Mouse (Mus musculus) liver, adult 2 months (tissue): Measurements from ENCODE around the gene Epha6. TPM values are rescaled to one million over a fixed set of nuclear protein-coding genes. Genes with fewer than 3 reads are reported as not detected.

ENCODE experiments used
- DNase-seq: peaks from one replicate; pipeline ENCODE4 v3.0.0-alpha.2; 2011; ENCODE audit warnings: low read depth, low spot score; ENCODE audit errors: extremely low read depth
- H3K27ac ChIP-seq: fragments of 200-500 bp; replicated peaks from 2 replicates; pipeline ENCODE4 v1.5.1; 2012; ENCODE audit warnings: low read depth, mild to moderate bottlenecking, control low read depth, inconsistent platforms, low read length; ENCODE audit not compliant: insufficient read depth
- H3K27me3 ChIP-seq: fragments of 200-500 bp; 2 replicates; pipeline ENCODE4 v1.6.1; 2012; ENCODE audit warnings: mild to moderate bottlenecking, moderate library complexity, low read length, inconsistent platforms; ENCODE audit not compliant: control insufficient read depth, insufficient read depth
- H3K36me3 ChIP-seq: fragments of 200-500 bp; 2 replicates; pipeline ENCODE4 v1.6.1; 2012; ENCODE audit warnings: low read length, inconsistent platforms; ENCODE audit not compliant: control insufficient read depth, insufficient read depth
- H3K4me1 ChIP-seq: fragments of 200-500 bp; 2 replicates; pipeline ENCODE4 v1.6.1; 2011; ENCODE audit warnings: low read length; ENCODE audit not compliant: control insufficient read depth, insufficient read depth
- H3K4me3 ChIP-seq: fragments of 200-500 bp; 2 replicates; pipeline ENCODE4 v1.5.1; 2011; ENCODE audit warnings: low read depth, mild to moderate bottlenecking, control low read depth, low read length, moderate library complexity; ENCODE audit not compliant: insufficient read depth
- H3K79me2 ChIP-seq: fragments of 200-500 bp; 2 replicates; pipeline ENCODE4 v1.6.1; 2012; ENCODE audit warnings: inconsistent platforms, mild to moderate bottlenecking, low read length, moderate library complexity; ENCODE audit not compliant: control insufficient read depth, insufficient read depth
- H3K9ac ChIP-seq: fragments of 200-500 bp; 2 replicates; pipeline ENCODE4 v1.6.1; 2012; ENCODE audit warnings: low read depth, mild to moderate bottlenecking, control low read depth, inconsistent platforms, low read length
- CTCF ChIP-seq: fragments of 200-500 bp; IDR thresholded peaks from 2 replicates; pipeline ENCODE4 v1.5.1; 2011; ENCODE audit warnings: low read depth, low read length, control low read depth
- POLR2A ChIP-seq: fragments of 200-500 bp; IDR thresholded peaks from 2 replicates; pipeline ENCODE4 v1.6.1; 2011; ENCODE audit warnings: low read length, control low read depth; ENCODE audit not compliant: insufficient read depth; ENCODE audit errors: extremely low read depth
- WGBS: fragments of 180-500 bp; shearing (Covaris S2); methylation state at CpG from one replicate; pipeline ENCODE4 v1.1.7; 2018; 5-methylcytosine and 5-hydroxymethylcytosine counted together
- polyA plus RNA-seq: library from polyadenylated mRNA; depleted of rRNA; stranded (reverse); fragments of >200 nt; gene quantifications from 2 replicates; pipeline ENCODE4 v1.2.3, GENCODE M21; 2012
- total RNA-seq: library from RNA; depleted of rRNA; stranded (reverse); fragments of >200 nt; gene quantifications from 2 replicates; pipeline ENCODE4 v1.2.3, GENCODE M21; 2014

The Epha6 gene
- total and polyA plus RNA-seq, 2 experiments, result not detected

- 69% methylated on average over 4 of the region's 4 CpGs for WGBS
- TF ChIP-seq CTCF (no peak), POLR2A (no peak)
- no peak for DNase-seq
These were observed 635.5 kb downstream of the Epha6 start for GRCm38 (mm10) chr16:59969816-59970215.

GRCm38 (mm10) chr16:59955731-59956130 lies 649.6 kb downstream of the Epha6 start:
- WGBS, result 73% methylated on average over 2 of the region's 2 CpGs
- no peak for TF ChIP-seq POLR2A
- no peak for TF ChIP-seq CTCF

More at GRCm38 (mm10) chr16:59969816-59970215, 635.5 kb downstream of the Epha6 start:
- Histone ChIP-seq H3K9ac (no peak overlapping the region), H3K4me3 (no peak overlapping the region), H3K36me3 (no peaks in the 10 kb centered on the region), H3K4me1 (no peaks in the 10 kb centered on the region), H3K27ac (no peak overlapping the region), H3K79me2 (no peaks in the 10 kb centered on the region), H3K27me3 (no peaks in the 10 kb centered on the region)

GRCm38 (mm10) chr16:59923696-59924095 lies 681.6 kb downstream of the Epha6 start:
- no peak for TF ChIP-seq CTCF
- H3K4me3 ChIP-seq, result no peak overlapping the region
- no peak overlapping the region; the same call in 1 of the 2 replicates for H3K27ac ChIP-seq
- H3K36me3 ChIP-seq, result no peaks in the 10 kb centered on the region
- 36% methylated on average over 4 of the region's 4 CpGs for WGBS
- no peaks in the 10 kb centered on the region for H3K27me3 ChIP-seq
- peak; percentile 94 for DNase-seq
- H3K9ac ChIP-seq, result no peak overlapping the region
- H3K4me1 ChIP-seq, result peaks cover 4% of the 10 kb centered on the region
- H3K79me2 ChIP-seq, result no peaks in the 10 kb centered on the region

More at GRCm38 (mm10) chr16:59955731-59956130, 649.6 kb downstream of the Epha6 start:
- Histone ChIP-seq H3K27ac (no peak overlapping the region), H3K36me3 (no peaks in the 10 kb centered on the region), H3K79me2 (no peaks in the 10 kb centered on the region), H3K9ac (no peak overlapping the region), H3K27me3 (no peaks in the 10 kb centered on the region), H3K4me1 (peaks cover 4% of the 10 kb centered on the region; the same call in 1 of the 2 replicates), H3K4me3 (no peak overlapping the region)
- peak; percentile 59 for DNase-seq

GRCm38 (mm10) chr16:59880073-59880472 lies 725.3 kb downstream of the Epha6 start:
- DNase-seq, result no peak
- no peaks in the 10 kb centered on the region for H3K27me3 ChIP-seq
- H3K27ac ChIP-seq, result no peak overlapping the region
- 91% methylated on average over 13 of the region's 13 CpGs for WGBS
- H3K79me2 ChIP-seq, result no peaks in the 10 kb centered on the region
- H3K4me1 ChIP-seq, result no peaks in the 10 kb centered on the region
- no peaks in the 10 kb centered on the region for H3K36me3 ChIP-seq
- no peak overlapping the region for H3K4me3 ChIP-seq
- no peak overlapping the region for H3K9ac ChIP-seq
- TF ChIP-seq POLR2A (no peak), CTCF (no peak)

GRCm38 (mm10) chr16:59871792-59872191 lies 733.5 kb downstream of the Epha6 start:
- TF ChIP-seq POLR2A (no peak), CTCF (no peak)
- Histone ChIP-seq H3K9ac (no peak overlapping the region), H3K4me1 (no peaks in the 10 kb centered on the region), H3K4me3 (no peak overlapping the region), H3K27ac (no peak overlapping the region), H3K79me2 (no peaks in the 10 kb centered on the region), H3K36me3 (no peaks in the 10 kb centered on the region), H3K27me3 (no peaks in the 10 kb centered on the region)
- DNase-seq, result peak; percentile 13
- WGBS, result 78% methylated on average over 3 of the region's 3 CpGs

- Histone ChIP-seq H3K36me3 (no peaks in the 10 kb centered on the region), H3K27ac (no peak overlapping the region), H3K4me3 (no peak overlapping the region), H3K9ac (no peak overlapping the region), H3K4me1 (no peaks in the 10 kb centered on the region), H3K79me2 (no peaks in the 10 kb centered on the region), H3K27me3 (no peaks in the 10 kb centered on the region)
- no peak for TF ChIP-seq POLR2A
- no peak for TF ChIP-seq CTCF
- DNase-seq, result no peak
- 69% methylated on average over 7 of the region's 7 CpGs for WGBS
These were observed 751.1 kb downstream of the Epha6 start for GRCm38 (mm10) chr16:59854160-59854717.
